Mouse (Mus musculus) forebrain, embryonic 10.5 days (tissue): ENCODE data around the gene Gm14401. TPM values are rescaled to one million over a fixed set of nuclear protein-coding genes. Genes with fewer than 3 reads are reported as not detected.
"Not testable (repeated sequence)": the region's sequence is repeated elsewhere in the genome, so short reads cannot be mapped to it uniquely, and the experiment has no call there.

Experiments used
- DNase-seq: peaks from one replicate; pipeline ENCODE4 v3.0.0-alpha.2; 2017; ENCODE audit warnings: low spot score; ENCODE audit errors: extremely low spot score
- H3K27ac ChIP-seq: fragments of 300-500 bp; sonication (generic); 2 replicates; pipeline ENCODE4 v1.5.1; 2016; ENCODE audit warnings: mild to moderate bottlenecking
- H3K27me3 ChIP-seq: fragments of 300-500 bp; sonication (generic); 2 replicates; pipeline ENCODE4 v1.6.1; 2016; ENCODE audit warnings: mild to moderate bottlenecking; ENCODE audit not compliant: poor library complexity, severe bottlenecking
- H3K36me3 ChIP-seq: fragments of 300-500 bp; sonication (generic); replicated peaks from 2 replicates; pipeline ENCODE4 v1.6.1; 2016; ENCODE audit warnings: mild to moderate bottlenecking, moderate library complexity
- H3K4me1 ChIP-seq: fragments of 300-500 bp; sonication (generic); 2 replicates; pipeline ENCODE4 v1.6.1; 2016
- H3K4me3 ChIP-seq: fragments of 300-500 bp; sonication (generic); 2 replicates; pipeline ENCODE4 v1.5.1; 2016; ENCODE audit warnings: mild to moderate bottlenecking, moderate library complexity
- H3K9me3 ChIP-seq: fragments of 300-500 bp; sonication (generic); 2 replicates; pipeline ENCODE4 v1.6.1; 2016; ENCODE audit warnings: mild to moderate bottlenecking, moderate library complexity
- WGBS: fragments of 180-500 bp; shearing (Covaris S2); methylation state at CpG from one replicate; pipeline ENCODE4 v1.1.7; 2016; 5-methylcytosine and 5-hydroxymethylcytosine counted together
- polyA plus RNA-seq: library from polyadenylated mRNA; unstranded; fragments of >200 nt; fragmentation: Nextera tagmentation; extraction: Ambion mirVana; gene quantifications from 2 replicates; pipeline ENCODE4 v1.2.1, GENCODE M21; 2016

Gm14401 gene
- not detected in 2 replicates for polyA plus RNA-seq

DNA sequence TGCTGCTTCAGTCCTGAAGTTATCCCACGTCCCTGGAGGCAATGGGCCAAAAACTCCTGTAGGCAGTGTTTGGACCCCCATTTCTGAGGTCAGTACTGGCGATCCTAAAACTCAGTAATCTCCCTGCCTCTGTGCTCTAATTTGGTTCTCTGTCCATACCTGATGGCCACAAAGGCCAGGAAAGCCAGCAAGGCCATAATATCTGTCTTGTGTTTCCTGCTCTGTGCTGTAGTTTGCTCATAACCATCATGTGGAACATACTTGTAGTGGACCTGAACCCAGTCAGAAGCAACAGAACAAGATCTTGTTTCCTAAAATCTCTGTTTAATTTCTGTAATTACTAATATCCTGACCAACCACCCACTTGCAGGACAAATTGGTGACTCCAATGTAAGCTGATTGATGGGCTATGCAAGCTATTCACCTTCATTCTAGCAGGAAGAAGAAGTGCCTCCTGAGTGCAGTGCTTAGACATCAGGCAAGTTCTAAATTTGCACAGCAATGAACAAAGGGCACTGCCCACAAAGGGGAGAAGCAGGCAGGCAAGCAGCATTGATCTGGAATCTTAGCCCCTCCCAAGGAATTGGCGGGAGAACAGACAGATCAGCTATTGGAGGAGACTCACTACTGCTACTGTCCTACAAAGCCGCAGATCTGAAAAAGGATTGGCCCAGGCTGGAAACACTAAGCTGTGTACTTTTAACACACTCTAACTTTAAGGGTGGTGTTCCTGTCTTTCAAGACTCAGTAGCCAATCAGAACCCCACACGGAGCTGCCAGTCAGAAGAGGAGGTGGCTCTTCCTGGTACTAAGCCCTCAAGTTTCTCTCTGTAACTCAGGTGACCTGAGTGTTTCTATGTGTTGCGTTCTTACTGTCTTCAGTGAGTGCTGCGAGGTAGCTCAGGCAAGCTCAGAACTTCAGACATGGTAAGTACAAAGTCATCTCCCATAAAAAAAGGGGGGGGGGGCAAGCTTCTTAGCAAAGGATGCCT lies at the start of gene Gm14401:
Gene Gm14401 (plus strand): TSS at position 889 of the 992 bp plus-strand sequence.
- not testable (repeated sequence) for H3K27me3 ChIP-seq, DNase-seq
- H3K9me3 ChIP-seq: peaks cover 22% of the 10 kb centered on the region

DNA sequence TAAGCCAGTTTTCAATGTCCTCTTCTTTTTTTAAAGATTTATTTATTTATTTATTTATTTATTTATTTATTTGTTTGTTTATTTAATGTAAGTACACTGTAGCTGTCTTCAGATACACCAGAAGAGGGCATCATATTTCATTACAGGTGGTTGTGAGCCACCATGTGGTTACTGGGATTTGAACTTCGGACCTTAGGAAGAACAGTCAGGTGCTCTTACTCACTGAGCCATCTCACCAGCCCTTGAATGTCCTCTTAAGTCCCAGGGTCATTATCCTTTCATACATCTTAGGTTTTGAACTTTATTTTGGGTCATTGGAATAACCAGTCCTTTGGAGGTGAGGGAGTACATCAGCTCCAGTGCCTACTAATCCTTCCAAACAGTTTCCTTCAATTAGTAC lies 1.3 kb upstream of the Gm14401 start:
- not testable (repeated sequence) for H3K4me1 ChIP-seq

More for the DNA sequence above, at the start of gene Gm14401:
- H3K27ac ChIP-seq, H3K4me1 ChIP-seq, H3K4me3 ChIP-seq, H3K36me3 ChIP-seq: not testable (repeated sequence)
- WGBS: 73% methylated on average over 7 of the region's 7 CpGs

DNA sequence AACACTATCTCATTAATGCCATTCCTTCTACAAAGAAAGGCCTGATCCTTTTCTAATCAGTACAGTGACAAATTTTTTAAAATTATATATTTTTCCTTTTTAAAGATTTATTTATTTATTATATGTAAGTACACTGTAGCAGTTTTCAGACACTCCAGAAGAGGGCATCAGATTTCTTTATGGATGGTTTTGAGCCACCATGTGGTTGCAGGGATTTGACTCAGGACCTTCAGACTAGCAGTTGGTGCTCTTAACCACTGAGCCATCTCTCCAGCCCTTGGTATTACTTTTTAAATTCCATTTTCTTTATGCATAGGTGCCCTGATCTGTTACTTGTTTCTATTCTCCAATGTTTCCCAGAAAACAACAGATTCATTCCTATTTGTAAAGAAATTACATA lies 895 bp downstream of the Gm14401 start:
- not testable (repeated sequence) for H3K27me3 ChIP-seq, H3K4me3 ChIP-seq, H3K36me3 ChIP-seq, DNase-seq, H3K4me1 ChIP-seq, H3K27ac ChIP-seq
- H3K9me3 ChIP-seq: peaks cover 22% of the 10 kb centered on the region

More for the DNA sequence above, 1.3 kb upstream of the Gm14401 start:
- not testable (repeated sequence) for H3K4me3 ChIP-seq, DNase-seq, H3K27me3 ChIP-seq, H3K27ac ChIP-seq, H3K36me3 ChIP-seq
- peaks cover 22% of the 10 kb centered on the region for H3K9me3 ChIP-seq
- 88% methylated on average over 1 of the region's 1 CpGs for WGBS

DNA sequence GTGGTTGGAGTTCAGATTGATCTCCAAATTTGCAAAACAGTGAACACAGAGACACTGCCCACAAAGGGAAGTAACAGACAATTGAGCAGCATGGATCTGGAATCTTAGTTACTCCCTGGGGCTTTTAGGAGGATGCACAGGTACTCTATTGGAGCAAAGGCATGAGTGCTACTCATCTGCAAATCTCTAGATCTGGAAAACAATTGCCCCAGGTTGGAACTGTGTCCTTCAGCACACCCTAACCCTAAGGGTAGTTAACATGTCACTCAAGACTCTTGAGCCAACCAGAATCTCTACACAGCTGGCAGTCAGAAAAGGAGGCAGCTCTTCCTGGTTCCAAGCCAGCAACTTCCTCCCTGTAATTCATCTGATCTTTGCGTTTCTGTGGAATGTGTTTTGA lies 5.7 kb downstream of the Gm14401 start:
- not testable (repeated sequence) for DNase-seq, H3K9me3 ChIP-seq, H3K27ac ChIP-seq, H3K4me1 ChIP-seq, H3K36me3 ChIP-seq, H3K27me3 ChIP-seq, H3K4me3 ChIP-seq
- 93% methylated on average over 1 of the region's 1 CpGs for WGBS

- not testable (repeated sequence) for DNase-seq, H3K4me1 ChIP-seq, H3K36me3 ChIP-seq, H3K27me3 ChIP-seq, H3K27ac ChIP-seq, H3K9me3 ChIP-seq, H3K4me3 ChIP-seq
- WGBS: 91% methylated on average over 5 of the region's 5 CpGs
These were observed 35.0 kb downstream of the Gm14401 start for GRCm38 (mm10) chr2:177109086-177109485.

DNA sequence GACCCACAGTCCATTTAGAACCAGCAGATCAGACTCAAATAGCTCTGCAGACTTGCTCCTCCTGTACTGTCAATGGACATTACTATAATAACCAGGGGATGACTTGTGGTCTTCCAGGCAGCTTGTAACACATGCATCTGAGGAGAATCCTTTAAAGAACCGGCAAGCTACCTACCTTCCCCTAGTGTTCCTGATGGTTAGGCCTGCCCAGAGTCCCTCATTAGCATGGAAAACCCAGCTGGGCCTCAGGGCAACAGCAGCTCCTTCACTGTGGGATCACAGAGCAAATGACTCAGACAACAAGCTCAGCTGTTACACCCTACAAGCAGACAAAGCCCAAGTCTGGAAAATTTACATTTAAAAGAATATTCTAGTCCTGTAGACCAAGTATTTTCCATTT lies 55.0 kb downstream of the Gm14401 start:
- H3K27ac ChIP-seq, H3K36me3 ChIP-seq, DNase-seq, H3K9me3 ChIP-seq, H3K4me1 ChIP-seq, H3K27me3 ChIP-seq, H3K4me3 ChIP-seq: not testable (repeated sequence)
- WGBS: 59% methylated on average over 1 of the region's 1 CpGs

Other genes with a start within 250 kb of the Gm14401 start
- gene Gm14408, start 243.2 kb upstream of the Gm14401 start, polyA plus RNA-seq: not detected in 2 replicates
- 14.3 and 14.4 TPM in 2 replicates for gene Gm14296, start 146.5 kb upstream of the Gm14401 start, polyA plus RNA-seq
- 9.9 and 11.4 TPM in 2 replicates for gene Gm14419, start 73.4 kb upstream of the Gm14401 start, polyA plus RNA-seq
- gene Gm14410, start 132.1 kb downstream of the Gm14401 start, polyA plus RNA-seq: 31.4 and 32.7 TPM in 2 replicates
- gene Gm14409, start 192.7 kb downstream of the Gm14401 start, polyA plus RNA-seq: not detected in 2 replicates
- 0.24 and 0.32 TPM in 2 replicates for gene Gm14412, start 250.0 kb downstream of the Gm14401 start, polyA plus RNA-seq